Mouse (Mus musculus) adrenal gland (tissue): ENCODE data around the gene Polr2a.
"Not testable (repeated sequence)": the region's sequence is repeated elsewhere in the genome, so short reads cannot be mapped to it uniquely, and the experiment has no call there.

ENCODE experiments used
- intact Hi-C: fragments of 180-260 bp; cut with DNase I; formaldehyde crosslinking; loops from one replicate; pipeline ENCODE4 v1.15.1; 2025

Polr2a gene

DNA sequence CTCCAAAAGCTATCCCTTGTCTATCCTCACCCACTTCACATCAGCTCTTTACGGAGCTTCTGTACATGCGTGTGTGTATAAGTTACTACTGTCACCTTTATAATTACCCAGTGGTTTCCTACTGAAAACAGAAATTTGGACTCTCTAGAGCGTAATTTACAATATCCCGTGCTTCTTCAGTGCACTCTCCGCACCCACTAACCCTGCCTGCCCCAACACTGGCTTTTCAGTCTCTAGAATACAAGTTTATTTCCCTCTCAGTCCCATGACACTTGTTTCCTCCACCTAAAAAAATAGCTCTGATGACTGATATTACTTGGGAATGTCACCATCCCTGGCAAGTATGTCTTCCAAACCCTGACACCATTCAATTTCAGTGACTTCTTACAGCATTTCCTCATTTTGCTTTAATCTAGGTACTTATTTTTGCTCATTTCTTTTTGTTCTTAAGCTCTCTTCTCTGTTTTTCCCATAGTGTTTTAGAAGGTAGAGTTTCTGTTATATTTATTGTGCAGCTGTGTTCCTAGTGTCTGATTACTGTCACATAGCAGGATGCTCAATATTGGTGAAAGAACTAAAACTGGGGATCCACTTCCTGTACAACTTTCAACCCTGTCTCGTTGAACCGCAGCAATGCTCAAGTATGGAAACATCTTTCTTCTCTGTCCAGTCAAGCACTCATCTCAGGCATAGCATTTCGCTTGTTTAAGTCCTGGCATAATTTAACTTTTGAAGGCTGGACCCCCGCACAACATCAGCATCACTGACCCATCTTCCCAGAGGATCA lies 941 bp downstream of the Polr2a start:
- intact Hi-C loops = no loop called here

DNA sequence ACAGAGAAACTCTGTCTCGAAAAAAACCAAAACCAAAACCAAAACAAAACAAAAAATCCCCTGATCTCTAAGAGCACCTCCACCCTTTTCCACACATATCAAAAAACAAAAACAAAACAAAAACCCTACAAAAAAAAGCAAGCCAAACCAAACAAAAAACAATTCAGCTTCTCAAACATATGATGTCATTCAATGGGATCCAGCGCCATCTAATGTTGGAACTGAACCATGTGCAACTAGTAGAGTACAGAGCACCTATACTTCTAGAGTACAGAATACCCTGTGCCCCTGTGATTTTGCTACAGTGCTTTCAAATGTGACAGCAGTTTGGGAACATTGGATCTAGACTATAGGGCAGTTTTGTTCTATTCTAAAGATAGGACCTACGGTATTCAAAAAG lies 3.7 kb downstream of the Polr2a start:
- intact Hi-C loops = loop anchor here (5.0 kb wide), 1 partner anchor 72 kb away; the partner anchor contains the start of gene Senp3

DNA sequence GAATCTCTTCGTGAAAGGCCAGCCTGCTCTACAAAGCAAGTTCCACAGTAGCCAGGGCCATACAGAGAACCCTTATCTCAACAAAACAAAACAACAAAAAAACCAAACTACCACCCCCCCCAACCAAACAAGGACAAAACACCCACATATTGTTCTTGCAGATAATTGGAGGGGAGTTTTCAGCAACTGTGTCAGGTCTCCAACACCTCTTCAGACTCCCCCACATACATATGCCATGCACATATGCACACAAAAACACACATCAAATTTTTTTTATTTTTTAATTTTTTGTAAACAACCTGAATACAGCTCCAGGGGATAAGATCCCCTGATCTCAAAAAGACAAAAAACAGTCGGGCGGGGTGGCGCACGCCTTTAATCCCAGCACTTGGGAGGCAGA lies 4.2 kb downstream of the Polr2a start:
- intact Hi-C loops = loop anchor here (5.0 kb wide), 1 partner anchor 72 kb away; the partner anchor contains the start of gene Senp3

DNA sequence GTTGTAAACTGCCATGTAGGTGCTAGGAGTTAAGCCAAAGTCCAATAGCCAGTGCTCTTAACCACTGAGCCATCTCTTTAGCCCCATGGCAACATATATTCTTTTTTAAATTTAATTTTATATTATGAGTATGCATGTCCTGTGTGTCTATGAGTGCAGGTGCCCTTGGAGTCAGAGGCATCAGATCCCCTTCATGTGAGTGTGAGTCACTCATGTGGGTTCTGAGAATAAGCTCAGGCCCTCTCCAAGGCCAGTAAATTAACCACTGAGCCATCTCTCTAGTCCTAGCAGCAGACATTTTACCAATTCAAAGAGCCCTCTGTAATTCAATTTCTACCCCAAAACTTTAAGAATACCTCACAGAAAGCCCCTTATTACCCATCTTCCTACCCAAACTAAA lies 5.8 kb downstream of the Polr2a start:
- intact Hi-C loops = loop anchor here (5.0 kb wide), 1 partner anchor 70 kb away; the partner anchor contains the start of gene Senp3

DNA sequence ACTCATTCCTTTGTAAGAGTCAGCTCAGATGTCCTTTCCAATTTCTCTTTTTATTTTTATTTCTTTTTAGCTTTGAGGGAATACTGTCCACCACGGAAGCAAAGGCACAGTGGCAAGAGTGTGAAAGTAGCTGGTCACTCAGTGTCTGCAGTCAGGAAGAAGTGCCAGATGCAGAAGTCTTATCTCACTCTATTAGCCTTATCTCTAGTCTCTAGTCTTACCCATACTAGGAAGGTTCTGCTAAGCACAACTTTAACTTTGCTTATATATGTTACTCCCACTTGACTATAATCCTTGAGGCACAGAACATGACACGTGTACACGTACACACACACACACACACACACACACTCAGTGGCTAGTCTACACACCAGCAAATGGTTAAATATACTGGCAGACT lies 6.8 kb downstream of the Polr2a start:
- intact Hi-C loops = loop anchor here (5.0 kb wide), 1 partner anchor 69 kb away; the partner anchor contains the start of gene Senp3

DNA sequence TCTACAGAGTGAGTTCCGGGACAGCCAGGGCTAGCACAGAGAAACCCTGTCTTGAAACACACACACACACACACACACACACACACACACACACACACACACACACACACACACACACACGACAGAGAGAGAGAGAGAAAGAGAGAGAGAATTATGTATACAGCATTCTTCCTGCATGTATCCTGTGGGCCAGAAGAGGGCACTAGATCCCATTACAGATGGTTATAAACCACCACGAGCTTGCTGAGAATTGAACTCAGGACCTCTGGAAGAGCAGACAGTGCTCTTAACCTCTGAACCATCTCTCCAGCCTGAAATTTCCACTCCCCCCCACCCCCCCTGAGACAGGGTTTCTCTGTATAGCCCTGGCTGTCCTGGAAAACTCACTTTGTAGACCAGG lies 27.0 kb downstream of the Polr2a start:
- intact Hi-C loops = not testable (repeated sequence)

DNA sequence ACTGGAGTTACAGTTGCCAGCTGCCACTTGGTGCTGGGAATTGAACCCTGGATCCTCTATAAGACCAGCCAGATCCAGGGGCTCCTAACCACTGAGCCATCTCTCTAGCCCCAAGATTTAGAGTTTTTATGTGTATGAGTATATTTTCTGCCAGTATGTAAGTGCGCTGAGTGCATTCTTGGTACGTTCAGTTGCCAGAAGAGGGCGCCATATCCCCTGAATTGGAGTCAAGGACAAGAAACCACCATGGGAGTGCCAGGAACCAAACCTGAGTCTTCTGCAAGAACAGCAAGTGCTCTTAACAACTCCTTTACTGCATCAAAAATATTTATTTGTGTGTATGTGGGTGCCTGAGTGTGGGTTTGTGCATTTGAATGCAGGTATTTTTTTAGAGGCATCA lies 29.4 kb downstream of the Polr2a start:
- intact Hi-C loops = no loop called here

DNA sequence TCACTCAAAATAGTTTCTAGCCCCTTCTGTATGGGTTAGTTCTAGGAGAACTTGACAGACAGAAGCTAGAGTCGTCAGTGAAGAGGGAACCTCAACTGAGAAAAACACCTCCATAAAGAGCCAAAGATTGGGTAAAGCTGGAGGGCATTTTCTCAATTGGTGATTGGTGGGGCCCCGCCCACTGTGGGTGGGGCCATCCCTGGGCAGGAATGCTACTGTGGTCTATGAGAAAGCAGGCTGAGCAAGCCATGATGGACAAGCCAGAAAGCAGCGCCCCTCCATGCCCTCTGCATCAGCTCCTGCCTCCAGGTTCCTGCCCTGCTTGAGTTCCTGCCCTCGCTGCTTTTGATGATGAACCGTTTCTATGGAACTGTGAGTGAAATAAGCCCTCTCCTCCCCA lies 32.5 kb downstream of the Polr2a start:
- intact Hi-C loops = no loop called here

DNA sequence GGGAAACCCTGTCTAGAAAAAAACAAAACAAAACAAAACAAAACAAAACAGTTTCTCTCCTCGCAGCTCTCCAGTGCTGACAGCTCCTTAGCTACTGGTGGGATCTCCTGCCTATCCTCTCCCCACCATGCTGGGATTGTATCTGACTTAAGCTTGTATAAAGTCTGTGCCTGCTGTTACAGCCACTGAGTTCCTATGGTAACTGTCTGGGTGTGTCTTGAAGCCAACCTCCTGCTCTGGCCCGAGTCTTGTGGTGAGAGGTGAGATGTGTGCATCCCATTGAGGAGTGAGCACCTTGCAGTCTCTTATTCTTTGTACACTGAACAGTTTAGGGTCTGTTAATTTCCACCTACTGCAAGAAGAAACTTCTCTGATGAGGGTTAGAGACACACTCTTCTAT lies 35.4 kb downstream of the Polr2a start:
- intact Hi-C loops = no loop called here

DNA sequence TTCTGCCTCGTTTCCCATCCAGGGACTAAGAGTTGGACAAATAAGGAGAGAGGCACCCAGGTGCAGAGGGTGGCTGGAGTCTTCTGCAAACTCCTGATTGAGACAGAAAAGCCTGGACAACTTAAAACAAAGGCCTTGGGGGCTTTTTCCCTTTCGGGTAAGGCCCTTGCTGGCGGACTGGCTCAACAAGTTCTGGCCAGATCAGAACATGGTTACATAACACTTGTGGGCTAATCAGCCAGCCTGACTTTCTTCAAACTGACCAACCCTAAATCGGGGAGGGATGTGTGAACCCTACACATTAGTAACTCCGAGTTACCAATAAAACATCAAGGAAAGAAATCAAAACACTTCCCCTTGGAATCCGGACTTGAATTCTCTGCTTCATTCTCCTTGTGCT lies 37.6 kb downstream of the Polr2a start:
- intact Hi-C loops = no loop called here

DNA sequence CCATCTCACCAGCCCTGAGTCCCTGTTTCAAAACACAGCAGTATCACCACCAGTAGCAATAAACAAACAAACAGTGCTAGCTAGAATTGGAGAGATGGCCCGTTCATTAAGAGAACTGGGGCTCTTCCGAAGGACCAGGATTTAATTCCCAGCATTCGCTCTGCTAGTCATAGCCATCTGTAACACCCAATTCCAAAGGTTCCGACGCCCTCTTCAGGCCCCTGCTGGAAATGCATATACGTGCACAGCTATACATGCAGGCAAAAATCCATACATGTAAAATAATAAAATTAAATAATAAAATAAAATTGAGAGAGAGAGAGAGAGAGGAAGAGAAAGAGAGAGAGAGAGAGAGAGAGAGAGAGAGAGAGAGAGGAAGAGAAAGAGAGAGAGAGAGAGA lies 39.0 kb downstream of the Polr2a start:
- intact Hi-C loops = no loop called here

DNA sequence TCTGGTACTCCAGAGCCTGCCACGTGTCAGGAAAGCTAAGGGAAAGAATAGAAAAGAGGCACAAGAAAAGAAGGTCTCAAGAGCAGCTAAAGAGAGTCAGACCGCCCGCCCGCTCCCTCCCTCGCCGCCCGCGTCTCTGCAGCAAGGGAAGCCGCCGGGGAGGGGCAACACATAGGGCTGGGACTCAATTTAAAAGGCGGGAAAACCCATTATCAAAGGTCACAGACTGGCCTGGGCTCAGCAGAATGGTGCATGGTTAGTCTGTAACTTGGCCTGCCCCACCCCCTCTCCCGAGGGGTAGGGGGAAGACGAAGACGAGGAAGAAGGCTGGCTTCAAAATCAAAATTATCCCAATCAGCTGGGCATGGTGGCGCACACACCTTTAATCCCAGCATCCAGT lies 39.8 kb downstream of the Polr2a start:
- intact Hi-C loops = no loop called here

DNA sequence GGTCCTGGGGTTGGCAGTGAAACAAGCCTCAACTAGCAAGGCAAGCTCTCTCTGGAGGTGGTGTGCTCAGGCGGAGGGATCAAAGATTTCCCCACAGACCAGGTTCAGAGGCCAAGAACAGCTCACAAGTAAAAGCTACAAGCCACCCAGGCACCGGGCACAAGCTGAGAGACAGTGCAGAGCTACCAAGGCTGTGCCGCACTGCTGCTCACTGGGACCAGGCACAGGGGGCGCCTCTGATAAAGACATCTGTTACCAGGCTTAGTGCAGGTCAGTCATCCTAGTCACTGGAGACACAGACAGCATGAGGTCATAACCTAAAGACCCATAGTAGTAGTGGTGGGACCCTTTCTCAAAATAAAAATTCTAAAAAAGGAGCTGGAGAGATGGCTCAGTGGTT lies 41.5 kb downstream of the Polr2a start:
- intact Hi-C loops = no loop called here

DNA sequence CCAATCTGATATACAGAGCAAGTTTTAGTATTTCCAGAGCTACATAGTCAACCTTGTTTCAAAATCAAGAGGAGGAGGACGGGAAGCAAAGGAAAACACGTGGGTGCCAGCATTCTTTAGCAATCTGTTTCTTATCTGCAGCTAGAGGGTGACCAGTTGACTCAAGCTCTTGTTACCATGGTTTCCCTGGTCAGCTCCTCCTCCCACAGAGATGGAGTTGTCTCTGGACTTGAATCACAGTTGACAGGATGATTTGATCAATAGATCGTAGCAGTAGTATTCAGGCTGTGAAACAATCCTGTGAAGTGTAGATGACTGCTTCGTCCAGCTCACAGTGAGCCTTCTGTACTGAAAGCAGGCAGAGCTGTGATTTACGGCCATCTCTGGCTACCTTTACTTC lies 42.5 kb downstream of the Polr2a start:
- intact Hi-C loops = loop anchor here (2.0 kb wide), 1 partner anchor 33 kb away; the partner anchor contains the start of gene Senp3

DNA sequence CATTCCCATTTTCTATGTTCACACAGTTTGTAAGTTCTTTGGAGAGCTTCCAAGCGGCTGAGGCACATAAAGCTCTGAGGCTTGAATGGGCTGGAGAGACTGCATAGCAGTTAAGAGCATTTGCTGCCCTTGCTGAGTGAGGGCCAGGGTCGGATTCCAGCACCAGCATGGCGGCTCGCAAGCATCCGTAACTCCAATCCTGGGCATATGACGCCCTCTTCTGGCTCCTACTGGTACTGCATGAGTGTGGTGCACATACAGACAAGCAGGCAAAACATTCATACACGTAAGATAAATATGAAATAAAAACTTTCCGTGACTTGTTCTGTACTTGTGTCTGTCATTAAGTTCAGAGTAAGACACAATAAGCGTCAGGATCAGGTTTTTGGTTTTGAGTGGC lies 43.0 kb downstream of the Polr2a start:
- intact Hi-C loops = loop anchor here (2.0 kb wide), 1 partner anchor 33 kb away; the partner anchor contains the start of gene Senp3

DNA sequence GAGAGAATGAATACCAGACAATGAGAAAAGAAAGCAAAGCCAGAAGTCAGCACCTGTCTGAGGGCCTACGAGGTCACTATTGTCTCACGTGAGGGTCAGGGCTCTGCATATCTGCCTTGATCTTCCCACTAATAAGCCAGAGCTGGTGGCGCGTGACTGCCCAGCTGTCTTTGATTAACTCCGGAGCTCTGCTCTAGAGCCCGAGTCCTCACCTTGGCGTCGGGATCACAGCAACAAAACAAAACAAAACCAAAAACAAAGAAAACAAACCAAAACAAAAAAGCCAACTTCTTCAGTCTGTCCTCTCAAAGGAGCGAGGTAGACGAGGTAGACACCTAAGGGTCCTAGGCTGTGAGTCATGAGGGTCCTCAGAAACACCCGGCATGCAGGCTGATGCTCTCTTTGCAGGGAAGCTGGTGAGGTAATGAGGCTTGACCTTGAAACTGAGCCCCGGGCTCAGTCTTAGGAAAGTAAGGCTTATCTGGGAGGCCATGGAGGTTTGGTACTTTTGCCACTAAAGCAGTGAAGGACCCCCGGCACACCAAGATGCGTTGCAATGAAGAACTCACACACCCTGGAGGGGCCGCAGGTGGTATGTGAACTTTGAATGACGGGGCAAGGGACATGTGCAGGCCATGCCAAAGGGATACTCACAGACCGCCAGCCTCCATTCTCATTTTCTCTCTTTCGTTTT lies 43.7 kb downstream of the Polr2a start:
- intact Hi-C loops = loop anchor here (2.0 kb wide), 1 partner anchor 32 kb away; the partner anchor contains the start of gene Senp3

DNA sequence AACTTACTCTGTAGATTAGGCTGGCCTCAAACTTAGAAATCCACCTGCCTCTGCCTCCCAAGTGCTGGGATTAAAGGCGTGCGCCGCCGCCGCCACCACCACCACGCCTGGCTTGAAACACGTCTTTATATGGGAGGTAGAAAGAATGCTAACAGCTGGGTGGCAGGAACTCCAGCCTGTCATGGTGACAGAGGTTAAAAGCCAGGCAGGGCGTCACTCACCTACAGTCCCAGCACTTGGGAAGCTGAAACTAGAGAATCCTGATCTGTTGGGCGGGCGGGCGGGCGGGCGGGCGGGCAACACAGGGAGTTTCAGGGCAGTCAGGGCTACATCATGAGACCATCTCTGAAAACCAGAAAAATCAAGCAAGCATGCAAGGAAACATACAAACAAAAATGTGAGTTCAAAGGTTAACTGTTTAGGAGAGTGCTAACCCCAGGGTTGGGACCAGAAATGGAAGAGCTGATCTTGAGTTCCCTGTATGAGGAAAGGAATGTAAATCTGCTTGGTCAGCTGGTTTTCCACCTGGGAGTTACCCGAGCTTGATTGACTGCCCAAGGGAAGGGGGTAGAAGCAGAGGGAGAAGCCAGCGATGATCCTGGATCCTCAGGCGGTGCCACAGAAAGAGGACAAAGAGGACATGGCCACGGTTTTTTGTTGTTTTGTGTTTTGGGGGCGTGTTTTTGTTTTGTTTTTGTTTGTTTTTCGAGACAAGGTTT lies 45.3 kb downstream of the Polr2a start:
- intact Hi-C loops = no loop called here

DNA sequence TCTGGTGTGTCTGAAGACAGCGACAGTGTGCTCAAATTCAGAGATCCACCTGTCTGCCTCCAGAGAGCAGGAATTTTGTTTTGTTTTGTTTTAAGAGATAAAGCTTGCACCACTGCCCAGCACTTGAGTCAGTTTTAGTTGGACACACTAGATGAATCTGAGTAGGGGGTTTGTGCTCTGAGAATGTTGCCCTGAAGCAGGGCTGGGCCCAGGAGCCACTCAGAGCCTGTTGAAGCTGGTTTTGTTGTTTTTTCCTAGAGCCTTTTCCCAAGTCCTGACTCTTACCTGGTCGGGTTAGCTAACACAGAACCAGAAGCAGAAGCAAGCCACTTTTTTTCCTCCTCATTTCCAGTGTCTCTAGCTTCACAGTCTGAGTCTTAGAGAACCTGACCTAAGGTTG lies 47.4 kb downstream of the Polr2a start:
- intact Hi-C loops = no loop called here

DNA sequence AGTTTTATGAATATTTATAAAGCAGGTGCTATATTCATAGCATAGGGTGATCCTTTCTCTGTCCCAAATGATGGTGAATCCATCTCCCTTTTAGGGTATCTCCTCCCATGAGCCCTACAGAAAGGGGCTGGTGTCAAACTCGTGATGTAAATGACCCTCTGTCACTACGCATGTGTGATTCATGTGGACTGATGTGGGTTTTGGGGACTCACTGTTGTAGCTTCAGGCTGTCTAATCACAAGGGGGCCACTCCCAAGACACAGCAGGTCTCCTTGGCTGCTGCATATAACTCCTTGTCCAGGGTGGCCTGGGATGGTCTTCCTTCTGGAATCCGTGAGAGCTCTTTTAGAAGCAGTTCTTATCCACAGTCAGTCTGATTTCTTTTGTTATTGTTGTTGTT lies 48.0 kb downstream of the Polr2a start:
- intact Hi-C loops = no loop called here

DNA sequence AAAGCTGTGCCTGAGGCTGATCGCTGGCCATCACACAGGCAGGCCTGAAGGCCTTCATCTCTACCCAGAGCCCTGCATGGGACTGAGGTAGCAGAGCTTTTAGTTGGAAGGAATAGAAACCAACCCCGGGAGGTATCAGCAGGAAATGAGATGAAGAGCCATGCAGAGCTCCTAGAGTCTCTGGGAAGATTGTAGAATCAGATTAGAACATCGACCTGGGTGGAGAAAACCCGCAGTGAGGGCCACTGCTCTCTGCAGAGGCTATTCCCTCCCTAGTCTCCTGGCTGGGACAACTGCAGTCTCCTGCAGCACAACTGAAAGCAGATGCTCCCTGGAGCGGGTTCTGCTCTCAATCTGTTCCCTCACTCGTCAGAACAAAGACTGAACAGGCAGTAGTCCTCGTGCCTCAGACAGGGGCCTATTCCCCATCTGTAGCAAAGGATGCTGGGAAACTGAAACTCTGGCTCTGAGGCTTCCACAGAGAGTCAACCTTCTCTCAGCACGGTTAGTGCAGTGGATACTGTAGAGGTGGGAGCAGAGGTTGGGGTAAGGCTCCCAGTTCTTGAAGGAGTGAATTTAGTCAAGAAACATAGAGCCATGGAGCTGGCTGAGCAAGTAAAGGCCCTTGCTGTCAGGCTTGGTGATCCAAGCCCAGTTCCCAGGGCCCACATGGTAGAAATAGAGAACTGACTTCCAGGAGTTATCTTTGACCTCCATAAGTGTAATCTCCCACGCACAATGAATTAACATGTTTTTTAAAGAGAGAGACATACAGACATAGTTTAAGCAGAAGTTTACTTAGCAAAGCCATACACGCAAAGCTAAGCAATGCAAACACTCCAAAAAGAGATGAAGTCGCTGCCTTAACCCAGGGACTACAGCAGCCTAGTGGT lies 48.6 kb downstream of the Polr2a start:
- intact Hi-C loops = no loop called here
